Mouse (Mus musculus) heart, embryonic 12.5 days (tissue): ENCODE data around the gene Gm1673. TPM values are rescaled to one million over a fixed set of nuclear protein-coding genes. Genes with fewer than 3 reads are reported as not detected.

Experiments
- ATAC-seq: fragments of 200-750 bp; cut with Nextera tagmentation; 2 replicates; pipeline ENCODE4 v1.8.0; 2017; ENCODE audit warnings: moderate TSS enrichment, moderate library complexity; ENCODE audit not compliant: insufficient number of reproducible peaks, low FRiP score
- H3K27ac ChIP-seq: fragments of 300-500 bp; sonication (generic); 2 replicates; pipeline ENCODE4 v1.5.1; 2016; ENCODE audit warnings: mild to moderate bottlenecking, moderate library complexity; ENCODE audit not compliant: poor library complexity, severe bottlenecking
- H3K27me3 ChIP-seq: fragments of 300-500 bp; sonication (generic); replicated peaks from 2 replicates; pipeline ENCODE4 v1.6.1; 2016; ENCODE audit warnings: mild to moderate bottlenecking, moderate library complexity
- H3K36me3 ChIP-seq: fragments of 300-500 bp; sonication (generic); 2 replicates; pipeline ENCODE4 v1.6.1; 2016; ENCODE audit warnings: mild to moderate bottlenecking, moderate library complexity
- H3K4me1 ChIP-seq: fragments of 300-500 bp; sonication (generic); replicated peaks from 2 replicates; pipeline ENCODE4 v1.6.1; 2016; ENCODE audit warnings: mild to moderate bottlenecking
- H3K4me2 ChIP-seq: fragments of 300-500 bp; sonication (generic); 2 replicates; pipeline ENCODE4 v1.6.1; 2016; ENCODE audit warnings: mild to moderate bottlenecking, moderate library complexity
- H3K4me3 ChIP-seq: fragments of 300-500 bp; sonication (generic); 2 replicates; pipeline ENCODE4 v1.5.1; 2016; ENCODE audit warnings: mild to moderate bottlenecking
- H3K9ac ChIP-seq: fragments of 300-500 bp; sonication (generic); 2 replicates; pipeline ENCODE4 v1.6.1; 2016; ENCODE audit warnings: mild to moderate bottlenecking, moderate library complexity
- H3K9me3 ChIP-seq: fragments of 300-500 bp; sonication (generic); replicated peaks from 2 replicates; pipeline ENCODE4 v1.6.1; 2016; ENCODE audit warnings: mild to moderate bottlenecking, moderate library complexity
- WGBS: fragments of 180-500 bp; shearing (Covaris S2); methylation state at CpG from one replicate; pipeline ENCODE4 v1.1.7; 2016; 5-methylcytosine and 5-hydroxymethylcytosine counted together
- polyA plus RNA-seq: library from polyadenylated mRNA; unstranded; fragments of >200 nt; fragmentation: Nextera tagmentation; extraction: Ambion mirVana; gene quantifications from 2 replicates; pipeline ENCODE4 v1.2.1, GENCODE M21; 2016

Gm1673 gene
- polyA plus RNA-seq, 1 experiment from 2014 or later: 93.7 TPM

DNA sequence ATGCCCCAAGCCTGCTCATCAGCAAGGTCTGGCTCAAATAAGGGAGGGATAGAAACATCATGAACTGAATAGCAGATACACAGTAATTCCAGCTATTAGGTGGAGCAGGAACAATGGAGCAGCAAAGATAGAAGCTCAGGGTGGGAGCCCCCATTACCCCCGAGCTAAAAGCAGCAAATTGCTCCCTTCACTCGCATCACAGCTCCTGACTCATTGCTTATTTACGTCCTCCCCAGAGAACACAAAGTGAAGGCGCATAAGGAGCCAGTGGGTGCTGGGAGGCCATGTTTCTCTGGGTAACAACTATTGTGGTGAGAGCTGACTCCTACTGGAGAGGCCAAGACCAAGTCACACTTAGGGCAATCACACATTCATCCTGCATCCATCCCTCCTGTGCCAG is 46.9 kb downstream of the Gm1673 start:
- Histone ChIP-seq H3K9ac (no peak overlapping the region), H3K27me3 (no peaks in the 10 kb centered on the region), H3K36me3 (no peaks in the 10 kb centered on the region), H3K4me1 (no peaks in the 10 kb centered on the region), H3K4me3 (no peak overlapping the region), H3K9me3 (no peaks in the 10 kb centered on the region), H3K27ac (no peak overlapping the region), H3K4me2 (no peak overlapping the region)
- no peak for ATAC-seq
- WGBS: 69% methylated on average over 4 of the region's 4 CpGs

DNA sequence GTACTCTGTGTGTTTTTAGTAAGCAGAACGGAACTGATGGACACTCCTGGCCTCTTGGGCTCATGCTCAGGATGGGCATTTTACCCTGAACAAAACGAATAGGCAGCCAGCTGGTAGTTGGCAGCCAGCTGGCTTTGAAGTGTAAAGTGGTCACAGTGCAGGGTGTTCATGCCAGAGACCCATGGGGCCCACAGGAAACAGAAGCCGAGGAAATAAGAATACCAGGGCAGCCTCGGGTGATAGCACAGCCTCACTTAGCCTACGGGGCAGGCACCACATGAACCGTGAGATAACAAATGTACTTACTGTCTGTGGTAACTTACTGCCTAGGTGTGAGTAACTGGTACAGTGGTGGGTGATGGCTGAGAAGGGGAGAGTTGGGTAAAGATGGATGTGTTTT is 47.8 kb downstream of the Gm1673 start:
- H3K27me3 ChIP-seq: no peaks in the 10 kb centered on the region
- H3K27ac ChIP-seq: no peak overlapping the region
- WGBS: 54% methylated on average over 6 of the region's 6 CpGs

DNA sequence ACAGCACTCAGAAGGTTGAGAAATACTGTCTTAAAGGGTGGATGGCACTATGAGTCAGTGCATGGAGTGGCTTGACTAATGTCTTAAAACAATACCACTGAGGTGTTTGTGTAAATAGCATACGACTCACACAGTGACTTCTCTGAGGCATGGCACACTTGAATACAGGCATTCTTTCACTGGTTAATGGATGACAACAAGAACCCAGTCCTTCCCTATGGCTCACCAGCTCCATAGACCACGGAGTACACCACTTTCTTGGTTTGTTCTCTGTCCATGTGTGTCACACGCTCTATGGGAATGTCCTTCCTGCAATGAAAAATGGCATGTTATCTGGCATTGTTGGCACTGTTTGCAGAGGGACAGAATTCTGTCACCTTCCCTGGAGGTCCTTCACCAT is 49.3 kb downstream of the Gm1673 start:
- ATAC-seq: no peak
- 59% methylated on average over 3 of the region's 3 CpGs for WGBS
- H3K27ac ChIP-seq: no peak overlapping the region
- H3K4me2 ChIP-seq: no peak overlapping the region
- no peak overlapping the region for H3K4me3 ChIP-seq
- no peaks in the 10 kb centered on the region for H3K36me3 ChIP-seq
- no peaks in the 10 kb centered on the region for H3K4me1 ChIP-seq
- no peaks in the 10 kb centered on the region for H3K9me3 ChIP-seq
- no peak overlapping the region for H3K9ac ChIP-seq
- no peaks in the 10 kb centered on the region for H3K27me3 ChIP-seq

More for the DNA sequence above, 47.8 kb downstream of the Gm1673 start:
- no peak overlapping the region for H3K9ac ChIP-seq
- H3K4me3 ChIP-seq: no peak overlapping the region
- no peak overlapping the region for H3K4me2 ChIP-seq
- no peaks in the 10 kb centered on the region for H3K9me3 ChIP-seq
- no peaks in the 10 kb centered on the region for H3K4me1 ChIP-seq
- H3K36me3 ChIP-seq: no peaks in the 10 kb centered on the region
- no peak for ATAC-seq

Other genes starting within 250 kb of the Gm1673 start
- gene Letm1, start 200.6 kb upstream of the Gm1673 start, polyA plus RNA-seq: 51.7 and 53.1 TPM in 2 replicates
- gene Nsd2, start 162.7 kb upstream of the Gm1673 start, polyA plus RNA-seq: 43.7 and 50.9 TPM in 2 replicates
- 36.5 and 39.8 TPM in 2 replicates for gene Nelfa, start 47.0 kb upstream of the Gm1673 start, polyA plus RNA-seq
- 0.64 and 0.73 TPM in 2 replicates for gene Nat8l, start 12.6 kb downstream of the Gm1673 start, polyA plus RNA-seq
- 0.37 and 0.40 TPM in 2 replicates for gene Poln, start 186.0 kb downstream of the Gm1673 start, polyA plus RNA-seq
- 30.8 and 32.0 TPM in 2 replicates for gene Haus3, start 186.1 kb downstream of the Gm1673 start, polyA plus RNA-seq
- 23.8 and 24.5 TPM in 2 replicates for gene Mxd4, start 204.3 kb downstream of the Gm1673 start, polyA plus RNA-seq